Mouse (Mus musculus): ENCODE results near the gene Trappc12.
A peak's percentile ranks its signal among the peaks of the same experiment; 100 is the strongest.

GRCm38 (mm10) chr12:28674038-28674720 is 76.1 kb downstream of the Trappc12 start:
- TF ChIP-seq CTCF (IDR thresholded peaks at IDR 0.05; ENCODE audit: low read depth) (peak; percentile 29; the same call in 1 of the 2 replicates), EP300 (IDR thresholded peaks at IDR 0.05; ENCODE audit: low read depth) (no peak)

Measured in liver, postnatal 0 days (tissue).